Mouse (Mus musculus) stomach, embryonic 16.5 days (tissue): ENCODE measurements around the gene Abhd12b. TPM values are rescaled to one million over a fixed set of nuclear protein-coding genes. Genes with fewer than 3 reads are reported as not detected.

ENCODE experiments used
- ATAC-seq: fragments of 200-750 bp; cut with Nextera tagmentation; 2 replicates; pipeline ENCODE4 v1.8.0; 2017; ENCODE audit warnings: moderate number of reproducible peaks, moderate TSS enrichment; ENCODE audit not compliant: insufficient read depth, low FRiP score
- H3K27ac ChIP-seq: fragments of 300-500 bp; sonication (generic); 2 replicates; pipeline ENCODE4 v1.5.1; 2014; ENCODE audit warnings: low read length
- H3K27me3 ChIP-seq: fragments of 300-500 bp; sonication (generic); 2 replicates; pipeline ENCODE4 v1.6.1; 2014; ENCODE audit warnings: low read length, control low read depth, mixed read lengths; ENCODE audit not compliant: control insufficient read depth, insufficient read depth
- H3K36me3 ChIP-seq: fragments of 300-500 bp; sonication (generic); 2 replicates; pipeline ENCODE4 v1.6.1; 2014; ENCODE audit warnings: low read length; ENCODE audit not compliant: control insufficient read depth, insufficient read depth
- H3K4me1 ChIP-seq: fragments of 300-500 bp; sonication (generic); 2 replicates; pipeline ENCODE4 v1.6.1; 2014; ENCODE audit warnings: low read length, control low read depth, mixed read lengths; ENCODE audit not compliant: control insufficient read depth, insufficient read depth
- H3K4me2 ChIP-seq: fragments of 300-500 bp; sonication (generic); 2 replicates; pipeline ENCODE4 v1.6.1; 2014; ENCODE audit warnings: low read depth, low read length, mixed read lengths
- H3K4me3 ChIP-seq: fragments of 300-500 bp; sonication (generic); replicated peaks from 2 replicates; pipeline ENCODE4 v1.5.1; 2014; ENCODE audit warnings: mild to moderate bottlenecking, low read length
- H3K9ac ChIP-seq: fragments of 300-500 bp; sonication (generic); 2 replicates; pipeline ENCODE4 v1.6.1; 2014; ENCODE audit warnings: low read length
- H3K9me3 ChIP-seq: fragments of 300-500 bp; sonication (generic); replicated peaks from 2 replicates; pipeline ENCODE4 v1.6.1; 2016; ENCODE audit warnings: low read length, control low read depth; ENCODE audit not compliant: control insufficient read depth
- WGBS: fragments of 180-500 bp; shearing (Covaris S2); extraction: QIAGEN DNeasy Blood & Tissue Kit; methylation state at CpG from one replicate; pipeline ENCODE4 v1.1.7; 2014; 5-methylcytosine and 5-hydroxymethylcytosine counted together
- polyA plus RNA-seq: library from polyadenylated mRNA; unstranded; fragments of >200 nt; fragmentation: Nextera tagmentation; extraction: Ambion mirVana; gene quantifications from 2 replicates; pipeline ENCODE4 v1.2.1, GENCODE M21; 2015

Abhd12b gene
- 0.14 TPM in 1 of 2 replicates, not detected in the other for polyA plus RNA-seq

DNA sequence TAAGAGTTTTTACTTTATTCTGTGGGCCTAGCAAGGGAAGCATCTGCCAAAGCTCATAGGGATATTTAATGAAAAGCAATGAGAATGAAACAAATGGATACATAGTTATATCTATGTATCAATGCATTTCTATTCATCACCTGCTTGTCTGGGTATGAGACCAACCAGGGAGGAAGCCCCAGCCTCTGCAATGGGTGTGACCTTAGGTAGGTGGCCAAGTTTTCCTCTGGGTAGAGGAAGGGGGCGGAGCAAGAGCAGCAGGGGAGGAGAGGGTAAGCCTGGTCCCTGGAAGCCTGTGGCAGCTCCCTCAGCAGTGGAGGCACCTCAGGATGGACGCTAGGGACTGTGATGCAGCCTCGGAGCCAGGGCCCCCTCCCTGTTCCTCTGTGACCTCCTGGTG lies at the start of gene Abhd12b:
Abhd12b (plus strand) TSS at position 301 of the 400 bp plus-strand sequence.
- no peak within 1 kb of the TSS for H3K4me3 ChIP-seq
- H3K27ac ChIP-seq, result no peak within 1 kb of the TSS
- 0 out of 2 replicates have a peak, but pooled peaks cover 1% of the 10 kb centered on the region for H3K4me1 ChIP-seq
- ATAC-seq, result no peak
- H3K9me3 ChIP-seq, result no peaks in the 10 kb centered on the region
- no peaks in the 10 kb centered on the region for H3K36me3 ChIP-seq
- H3K9ac ChIP-seq, result no peak within 1 kb of the TSS
- 53% methylated on average over 3 of the region's 3 CpGs for WGBS
- no peaks in the 10 kb centered on the region for H3K27me3 ChIP-seq
- H3K4me2 ChIP-seq, result no peak within 1 kb of the TSS

GRCm38 (mm10) chr12:70104199-70104598 lies 49.7 kb upstream of the Abhd12b start:
- Histone ChIP-seq H3K36me3 (peaks cover 5% of the 10 kb centered on the region; the same call in 1 of the 2 replicates), H3K9me3 (no peaks in the 10 kb centered on the region), H3K4me2 (no peak overlapping the region), H3K4me1 (peaks cover 19% of the 10 kb centered on the region), H3K4me3 (no peak overlapping the region), H3K27me3 (no peaks in the 10 kb centered on the region), H3K9ac (no peak overlapping the region), H3K27ac (no peak overlapping the region)
- ATAC-seq, result no peak
- WGBS, result 54% methylated on average over 4 of the region's 4 CpGs

- Histone ChIP-seq H3K27ac (no peak overlapping the region), H3K4me1 (peaks cover 21% of the 10 kb centered on the region), H3K9ac (no peak overlapping the region), H3K27me3 (no peaks in the 10 kb centered on the region), H3K4me3 (no peak overlapping the region), H3K4me2 (no peak overlapping the region), H3K9me3 (no peaks in the 10 kb centered on the region), H3K36me3 (peaks cover 5% of the 10 kb centered on the region; the same call in 1 of the 2 replicates)
- no peak for ATAC-seq
- WGBS, result 56% methylated on average over 5 of the region's 5 CpGs
Measured at GRCm38 (mm10) chr12:70104776-70105420, 49.0 kb upstream of the Abhd12b start.

DNA sequence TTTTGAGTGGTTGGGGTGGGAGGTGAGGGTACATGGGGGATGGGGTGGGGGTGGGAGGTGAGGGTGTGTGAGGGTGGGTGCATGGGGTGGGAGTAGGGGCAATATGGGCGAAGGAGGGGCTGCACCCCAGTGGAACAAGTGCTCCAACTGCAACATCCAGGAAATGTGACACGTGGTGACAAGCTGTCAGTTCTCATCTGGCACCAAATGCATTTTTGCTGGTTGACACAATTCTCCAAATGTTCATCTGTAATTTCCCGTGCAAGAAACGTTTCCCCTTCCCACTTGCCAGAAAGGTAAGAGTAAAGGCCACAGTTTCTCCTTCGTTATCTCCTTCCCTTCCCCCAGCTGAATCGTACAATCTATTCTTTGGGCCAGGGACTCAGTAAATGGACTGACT lies 48.1 kb upstream of the Abhd12b start:
- ATAC-seq, result no peak
- Histone ChIP-seq H3K4me1 (peaks cover 29% of the 10 kb centered on the region), H3K4me3 (no peak overlapping the region), H3K9ac (no peak overlapping the region), H3K9me3 (no peaks in the 10 kb centered on the region), H3K27ac (peak overlapping the region; percentile 64), H3K27me3 (no peaks in the 10 kb centered on the region), H3K36me3 (peaks cover 3% of the 10 kb centered on the region; the same call in 1 of the 2 replicates), H3K4me2 (peak overlapping the region; percentile 3; the same call in 1 of the 2 replicates)
- WGBS, result 54% methylated on average over 6 of the region's 6 CpGs

GRCm38 (mm10) chr12:70106508-70106907 lies 47.4 kb upstream of the Abhd12b start:
- H3K27ac ChIP-seq, result peak overlapping the region; percentile 64
- H3K9me3 ChIP-seq, result no peaks in the 10 kb centered on the region
- no peaks in the 10 kb centered on the region for H3K36me3 ChIP-seq
- no peak for ATAC-seq
- 54% methylated on average over 9 of the region's 9 CpGs for WGBS
- no peak overlapping the region for H3K9ac ChIP-seq
- peaks cover 29% of the 10 kb centered on the region for H3K4me1 ChIP-seq
- H3K4me3 ChIP-seq, result no peak overlapping the region
- peak overlapping the region; percentile 3; the same call in 1 of the 2 replicates for H3K4me2 ChIP-seq
- no peaks in the 10 kb centered on the region for H3K27me3 ChIP-seq

GRCm38 (mm10) chr12:70108104-70108503 lies 45.8 kb upstream of the Abhd12b start:
- no peak overlapping the region for H3K4me2 ChIP-seq
- peaks cover 32% of the 10 kb centered on the region for H3K4me1 ChIP-seq
- no peak overlapping the region for H3K27ac ChIP-seq
- no peaks in the 10 kb centered on the region for H3K36me3 ChIP-seq
- WGBS, result 40% methylated on average over 2 of the region's 2 CpGs
- no peak overlapping the region for H3K4me3 ChIP-seq
- no peaks in the 10 kb centered on the region for H3K9me3 ChIP-seq
- no peaks in the 10 kb centered on the region for H3K27me3 ChIP-seq
- no peak for ATAC-seq
- H3K9ac ChIP-seq, result no peak overlapping the region

DNA sequence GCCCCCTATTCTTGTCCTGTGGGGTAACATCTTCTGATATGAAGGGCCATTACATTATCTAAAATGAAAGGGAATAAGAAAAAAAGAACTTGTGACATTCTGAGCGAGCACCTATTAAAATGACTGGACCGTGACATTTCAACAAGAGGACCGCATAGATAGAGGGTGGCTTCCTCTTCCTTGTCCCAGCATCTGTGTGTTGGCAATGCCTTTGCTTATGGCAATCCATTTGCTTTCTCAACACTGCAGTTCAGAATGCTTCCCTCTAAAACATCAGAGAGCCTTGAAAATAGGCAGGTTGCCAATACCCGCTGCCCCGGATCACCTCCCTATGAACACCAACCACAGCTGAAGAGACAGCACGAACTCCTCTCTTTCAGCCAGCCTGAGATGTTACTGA lies 44.0 kb upstream of the Abhd12b start:
- H3K4me1 ChIP-seq, result peaks cover 30% of the 10 kb centered on the region
- H3K27me3 ChIP-seq, result no peaks in the 10 kb centered on the region
- no peak overlapping the region for H3K27ac ChIP-seq
- H3K9me3 ChIP-seq, result no peaks in the 10 kb centered on the region
- ATAC-seq, result no peak
- no peaks in the 10 kb centered on the region for H3K36me3 ChIP-seq
- H3K9ac ChIP-seq, result no peak overlapping the region
- peak overlapping the region; percentile 84 for H3K4me3 ChIP-seq
- WGBS, result 58% methylated on average over 6 of the region's 6 CpGs
- H3K4me2 ChIP-seq, result peak overlapping the region; percentile 96

DNA sequence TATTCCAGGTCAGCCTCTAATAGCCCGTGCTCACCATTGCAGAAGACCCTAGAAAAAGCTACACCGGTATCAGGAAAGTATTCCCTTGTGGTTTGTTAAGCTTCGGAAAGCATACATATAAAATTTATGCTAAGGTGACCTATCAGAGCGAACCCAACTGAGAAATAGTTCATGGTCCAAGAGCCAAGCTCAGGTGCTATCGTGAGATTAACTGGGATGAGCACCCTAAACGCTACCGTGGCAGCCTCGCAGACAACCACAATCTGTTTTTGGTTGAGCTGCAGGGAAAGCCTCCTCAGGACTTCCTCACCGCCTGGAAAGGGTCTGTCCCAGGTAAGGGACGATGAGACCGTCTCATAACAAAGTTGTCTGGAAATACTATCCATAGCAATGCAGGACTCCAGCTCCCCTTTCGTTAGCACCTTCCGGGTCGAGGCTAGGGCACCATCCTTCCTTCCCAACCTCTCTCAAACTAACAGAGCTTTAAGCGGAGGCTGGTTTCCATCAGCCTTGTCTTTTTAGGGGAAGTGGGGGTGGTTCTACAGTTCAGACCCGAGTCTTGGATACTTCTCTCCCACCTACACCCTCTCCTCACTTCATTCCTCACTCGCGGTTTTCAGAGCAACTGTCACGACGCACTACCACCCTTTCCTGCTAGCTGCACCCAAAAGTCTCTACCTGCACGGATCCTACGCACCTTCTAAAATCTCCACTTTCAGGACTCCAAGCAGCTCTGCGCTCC lies 43.4 kb upstream of the Abhd12b start:
- Histone ChIP-seq H3K27me3 (no peaks in the 10 kb centered on the region), H3K4me2 (peak overlapping the region; percentile 96), H3K4me1 (peaks cover 26% of the 10 kb centered on the region), H3K9me3 (no peaks in the 10 kb centered on the region), H3K36me3 (no peaks in the 10 kb centered on the region), H3K4me3 (peak overlapping the region; percentile 84), H3K9ac (peak overlapping the region; percentile 92), H3K27ac (peak overlapping the region; percentile 90)
- 0 out of 2 replicates have a peak, but pooled peaks have one; percentile 5 for ATAC-seq
- WGBS, result 10% methylated on average over 23 of the region's 23 CpGs

DNA sequence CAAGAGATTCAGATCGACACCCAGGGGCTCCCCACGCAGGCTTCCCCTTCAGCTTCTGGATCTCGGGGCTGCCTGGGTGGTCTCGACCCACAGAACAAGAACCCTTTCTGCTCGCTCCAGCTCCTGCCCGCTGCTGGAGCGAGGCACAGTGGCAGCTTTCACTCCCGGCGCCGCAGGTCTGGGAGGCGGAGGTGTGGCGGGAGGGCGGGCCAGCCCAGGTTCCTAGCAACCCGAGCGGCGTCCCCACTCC lies 42.9 kb upstream of the Abhd12b start:
- H3K36me3 ChIP-seq, result no peaks in the 10 kb centered on the region
- peak overlapping the region; percentile 96 for H3K4me2 ChIP-seq
- peak overlapping the region; percentile 92 for H3K9ac ChIP-seq
- H3K27me3 ChIP-seq, result no peaks in the 10 kb centered on the region
- peak overlapping the region; percentile 90 for H3K27ac ChIP-seq
- H3K4me1 ChIP-seq, result peaks cover 22% of the 10 kb centered on the region; the same call in 1 of the 2 replicates
- no peaks in the 10 kb centered on the region for H3K9me3 ChIP-seq
- peak overlapping the region; percentile 84 for H3K4me3 ChIP-seq
- 0% methylated on average over 16 of the region's 16 CpGs for WGBS
- 0 out of 2 replicates have a peak, but pooled peaks have one; percentile 42 for ATAC-seq
